Mouse (Mus musculus) forebrain, embryonic 15.5 days (tissue): ENCODE data around the gene Cd274. TPM values are rescaled to one million over a fixed set of nuclear protein-coding genes. Genes with fewer than 3 reads are reported as not detected.

ENCODE experiments used
- ATAC-seq: fragments of 200-750 bp; cut with Nextera tagmentation; replicated peaks from 2 replicates; pipeline ENCODE4 v1.8.0; 2017; ENCODE audit warnings: mild to moderate bottlenecking, moderate TSS enrichment, moderate library complexity
- H3K27ac ChIP-seq: fragments of 300-500 bp; sonication (generic); replicated peaks from 2 replicates; pipeline ENCODE4 v1.5.1; 2015; ENCODE audit warnings: mild to moderate bottlenecking, inconsistent platforms
- H3K27me3 ChIP-seq: fragments of 300-500 bp; sonication (generic); 2 replicates; pipeline ENCODE4 v1.6.1; 2015; ENCODE audit warnings: inconsistent platforms
- H3K36me3 ChIP-seq: fragments of 300-500 bp; sonication (generic); 2 replicates; pipeline ENCODE4 v1.6.1; 2015; ENCODE audit warnings: mild to moderate bottlenecking, inconsistent platforms
- H3K4me1 ChIP-seq: fragments of 300-500 bp; sonication (generic); 2 replicates; pipeline ENCODE4 v1.6.1; 2015; ENCODE audit warnings: inconsistent platforms
- H3K4me2 ChIP-seq: fragments of 300-500 bp; sonication (generic); replicated peaks from 2 replicates; pipeline ENCODE4 v1.6.1; 2015; ENCODE audit warnings: mild to moderate bottlenecking, inconsistent platforms
- H3K4me3 ChIP-seq: fragments of 300-500 bp; sonication (generic); 2 replicates; pipeline ENCODE4 v1.5.1; 2015; ENCODE audit warnings: mild to moderate bottlenecking, inconsistent platforms
- H3K9ac ChIP-seq: fragments of 300-500 bp; sonication (generic); replicated peaks from 2 replicates; pipeline ENCODE4 v1.6.1; 2015; ENCODE audit warnings: mild to moderate bottlenecking, inconsistent platforms
- H3K9me3 ChIP-seq: fragments of 300-500 bp; sonication (generic); 2 replicates; pipeline ENCODE4 v1.6.1; 2016; ENCODE audit warnings: inconsistent platforms
- WGBS: fragments of 180-500 bp; shearing (Covaris S2); methylation state at CpG from one replicate; pipeline ENCODE4 v1.1.7; 2015; ENCODE audit warnings: mixed read lengths; 5-methylcytosine and 5-hydroxymethylcytosine counted together
- polyA plus RNA-seq: library from polyadenylated mRNA; unstranded; fragments of >200 nt; fragmentation: Nextera tagmentation; extraction: Ambion mirVana; gene quantifications from 2 replicates; pipeline ENCODE4 v1.2.1, GENCODE M21; 2015

The Cd274 gene
- polyA plus RNA-seq, 1 experiment from 2014 or later, result 0.78 TPM

DNA sequence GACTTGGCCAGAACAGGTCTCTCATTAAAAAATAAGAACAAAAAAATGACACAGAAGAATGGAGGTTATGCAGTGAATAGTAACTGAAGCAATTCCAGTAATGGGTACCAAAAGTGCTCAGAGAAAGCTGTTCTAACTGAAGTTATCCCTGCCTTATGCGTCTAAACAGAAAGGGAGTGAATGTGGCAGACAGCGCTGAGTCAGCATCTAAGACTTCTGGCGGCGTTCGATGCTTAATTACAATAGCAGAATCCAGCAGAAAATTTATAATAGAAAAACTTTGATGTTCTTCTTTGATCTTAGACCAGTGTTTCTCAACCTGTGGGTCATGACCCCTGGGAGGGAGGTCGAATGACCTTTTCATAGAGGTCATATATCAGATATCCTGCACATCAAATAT, 21.6 kb upstream of the Cd274 start:
- H3K36me3 ChIP-seq, result peaks cover 12% of the 10 kb centered on the region
- H3K9me3 ChIP-seq, result no peaks in the 10 kb centered on the region
- ATAC-seq, result no peak
- H3K27me3 ChIP-seq, result no peaks in the 10 kb centered on the region
- H3K27ac ChIP-seq, result no peak overlapping the region
- H3K4me3 ChIP-seq, result no peak overlapping the region
- no peaks in the 10 kb centered on the region for H3K4me1 ChIP-seq
- H3K9ac ChIP-seq, result no peak overlapping the region
- WGBS, result 72% methylated on average over 6 of the region's 6 CpGs
- no peak overlapping the region for H3K4me2 ChIP-seq

DNA sequence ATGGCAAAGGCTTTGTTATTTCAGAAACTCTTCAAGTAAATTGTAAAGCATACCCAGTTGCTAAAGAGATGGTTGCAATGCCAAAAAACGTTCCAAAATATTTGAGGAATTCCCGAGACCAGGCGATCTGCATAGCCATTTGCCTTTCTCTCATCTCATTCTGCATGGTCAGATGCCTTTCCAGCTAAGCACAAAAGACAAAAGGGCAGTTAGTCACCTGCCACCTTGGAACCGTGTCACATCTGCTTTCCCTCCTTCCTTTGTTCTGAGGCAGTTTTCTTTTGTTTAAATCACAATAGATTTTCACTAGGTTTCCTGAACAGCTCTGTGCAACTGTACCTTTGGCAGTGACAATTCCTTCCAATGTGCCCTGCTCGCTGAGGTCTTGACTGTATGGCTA, 16.3 kb upstream of the Cd274 start:
- WGBS, result 40% methylated on average over 5 of the region's 5 CpGs
- no peaks in the 10 kb centered on the region for H3K27me3 ChIP-seq
- H3K4me1 ChIP-seq, result peaks cover 6% of the 10 kb centered on the region
- no peak overlapping the region for H3K9ac ChIP-seq
- H3K9me3 ChIP-seq, result no peaks in the 10 kb centered on the region
- no peak overlapping the region for H3K4me3 ChIP-seq
- H3K36me3 ChIP-seq, result peaks cover 23% of the 10 kb centered on the region
- no peak overlapping the region for H3K27ac ChIP-seq
- no peak for ATAC-seq
- H3K4me2 ChIP-seq, result no peak overlapping the region

DNA sequence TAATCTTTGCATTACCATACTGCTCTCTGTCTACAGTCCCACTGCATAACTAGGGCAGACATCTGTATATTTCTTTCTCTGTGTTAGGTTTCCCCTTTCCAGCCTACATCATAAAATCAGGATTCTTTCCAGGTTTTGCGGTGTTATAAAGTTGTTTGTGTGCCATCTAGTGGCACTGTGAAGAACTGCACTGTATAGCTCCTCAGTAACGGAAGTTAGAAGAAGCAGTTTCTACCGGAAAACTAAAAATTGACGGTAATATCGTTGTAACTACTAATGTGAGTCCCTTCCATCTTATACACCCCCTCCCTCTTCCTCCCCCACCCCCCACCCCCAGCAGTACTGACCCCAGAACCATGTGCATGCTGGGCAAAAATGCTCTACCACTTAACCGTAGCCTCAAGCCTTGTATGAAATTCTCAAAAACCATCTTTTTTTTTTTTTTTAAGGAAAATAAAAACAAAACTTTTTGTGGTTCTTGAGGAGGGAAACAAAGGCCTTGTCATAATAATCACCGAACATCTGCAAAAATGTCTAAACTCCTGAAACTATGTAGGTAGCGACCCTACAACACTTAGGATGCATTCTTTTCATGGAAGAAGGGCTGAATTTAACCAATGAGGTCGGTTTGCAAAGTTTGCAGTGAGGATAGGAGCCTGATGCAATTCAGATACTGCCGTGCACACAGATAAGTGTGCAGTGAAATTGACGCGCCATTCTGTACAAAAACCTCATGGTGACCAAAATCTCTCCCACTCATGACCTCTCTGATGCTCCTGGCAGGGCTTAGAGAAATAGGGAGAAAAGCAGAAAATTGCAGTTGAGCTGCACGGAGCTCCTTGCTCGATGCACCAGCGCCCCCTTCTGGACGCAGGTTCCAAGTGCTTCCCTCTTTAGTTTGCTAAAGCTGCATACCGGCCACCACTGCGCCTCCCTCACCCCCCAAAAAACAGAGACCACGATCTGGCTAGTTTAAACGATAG, 12.1 kb upstream of the Cd274 start:
- peak overlapping the region; percentile 45 for H3K4me2 ChIP-seq
- peak; percentile 74 for ATAC-seq
- 3% methylated on average over 20 of the region's 20 CpGs for WGBS
- peak overlapping the region; percentile 25 for H3K4me3 ChIP-seq
- H3K9ac ChIP-seq, result no peak overlapping the region; the same call in 1 of the 2 replicates
- no peaks in the 10 kb centered on the region for H3K27me3 ChIP-seq
- H3K4me1 ChIP-seq, result peaks cover 8% of the 10 kb centered on the region
- no peak overlapping the region for H3K27ac ChIP-seq
- no peaks in the 10 kb centered on the region for H3K9me3 ChIP-seq
- peaks cover 15% of the 10 kb centered on the region for H3K36me3 ChIP-seq

DNA sequence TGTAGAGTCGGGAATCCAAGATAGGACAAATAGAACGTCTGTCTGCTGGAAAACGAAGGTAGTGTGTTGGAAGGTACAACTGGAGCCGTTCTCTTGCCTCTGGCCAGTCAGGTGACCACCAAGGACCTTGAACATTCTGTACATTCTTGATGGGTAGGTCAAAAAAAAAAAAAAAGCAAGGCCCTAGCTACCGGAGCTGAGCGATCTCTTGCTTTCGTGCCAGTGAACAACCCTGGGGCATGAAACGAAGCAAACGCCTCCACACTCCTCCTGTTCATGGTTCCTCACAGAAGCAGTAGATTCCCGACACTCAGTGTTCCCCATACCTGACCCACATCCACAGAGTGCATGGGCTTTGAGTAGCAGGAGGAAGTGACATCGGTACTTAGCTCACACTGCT, 11.0 kb upstream of the Cd274 start:
- peaks cover 17% of the 10 kb centered on the region for H3K4me1 ChIP-seq
- H3K9ac ChIP-seq, result no peak overlapping the region
- H3K36me3 ChIP-seq, result peaks cover 12% of the 10 kb centered on the region
- H3K27ac ChIP-seq, result no peak overlapping the region
- H3K4me3 ChIP-seq, result no peak overlapping the region
- H3K9me3 ChIP-seq, result no peaks in the 10 kb centered on the region
- H3K4me2 ChIP-seq, result no peak overlapping the region
- no peak for ATAC-seq
- no peaks in the 10 kb centered on the region for H3K27me3 ChIP-seq
- WGBS, result 89% methylated on average over 11 of the region's 11 CpGs

- Histone ChIP-seq H3K4me3 (no peak overlapping the region), H3K27ac (no peak overlapping the region), H3K9ac (no peak overlapping the region), H3K27me3 (no peaks in the 10 kb centered on the region), H3K36me3 (peaks cover 3% of the 10 kb centered on the region; the same call in 1 of the 2 replicates), H3K4me1 (peaks cover 23% of the 10 kb centered on the region), H3K4me2 (no peak overlapping the region), H3K9me3 (no peaks in the 10 kb centered on the region)
- no peak for ATAC-seq
- whole genome bisulfite sequencing, result 92% methylated on average over 5 of the region's 5 CpGs
Measured at GRCm38 (mm10) chr19:29360251-29360650, 7.0 kb upstream of the Cd274 start.

GRCm38 (mm10) chr19:29361468-29362130, 5.7 kb upstream of the Cd274 start:
- 2% methylated on average over 33 of the region's 33 CpGs for whole genome bisulfite sequencing
- ATAC-seq, result peak; percentile 100

DNA sequence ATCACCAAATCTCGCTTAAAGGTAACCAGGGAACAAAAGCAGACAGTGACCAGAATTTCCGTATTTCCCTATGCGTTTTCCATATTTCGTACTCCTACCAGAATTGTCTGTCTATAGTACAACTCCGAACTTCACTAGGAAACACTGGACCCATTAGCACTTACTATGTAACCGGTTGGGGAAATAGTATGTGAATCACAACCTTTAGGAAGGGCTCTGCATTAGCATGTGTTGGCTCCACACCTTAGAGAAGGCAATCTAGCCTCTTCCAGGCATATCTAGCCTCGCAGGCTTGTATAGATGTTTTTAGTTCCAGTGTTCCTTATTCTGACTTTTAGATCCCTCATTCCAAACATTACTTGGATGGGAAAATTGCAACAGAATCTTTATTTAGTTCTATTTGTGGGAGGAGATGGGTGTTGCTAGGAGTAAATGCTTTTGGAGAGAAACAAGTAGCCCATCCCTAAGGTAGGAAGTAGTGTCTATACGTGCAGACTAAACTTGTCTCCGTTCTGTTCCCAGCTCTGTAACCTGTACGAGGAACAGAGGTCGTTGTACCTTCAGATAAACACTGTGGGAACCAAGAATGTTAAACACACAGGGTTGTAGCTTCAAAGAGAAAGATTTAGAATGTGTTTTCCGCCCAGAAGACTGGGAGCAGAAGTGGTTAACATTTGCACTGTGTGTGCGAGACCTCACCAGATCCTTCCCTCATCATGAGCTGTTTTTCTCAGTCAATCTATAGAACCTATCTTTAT, 4.9 kb upstream of the Cd274 start:
- Histone ChIP-seq H3K9ac (peak overlapping the region; percentile 61), H3K27me3 (no peaks in the 10 kb centered on the region), H3K36me3 (peaks cover 3% of the 10 kb centered on the region; the same call in 1 of the 2 replicates), H3K4me1 (peaks cover 23% of the 10 kb centered on the region), H3K4me2 (peak overlapping the region; percentile 64), H3K27ac (peak overlapping the region; percentile 27; the same call in 1 of the 2 replicates), H3K4me3 (peak overlapping the region; percentile 55), H3K9me3 (no peaks in the 10 kb centered on the region)
- peak; percentile 49 for ATAC-seq
- WGBS, result 48% methylated on average over 13 of the region's 13 CpGs

More at GRCm38 (mm10) chr19:29361468-29362130, 5.7 kb upstream of the Cd274 start:
- Histone ChIP-seq H3K27ac (peak overlapping the region; percentile 65), H3K4me2 (peak overlapping the region; percentile 64), H3K27me3 (no peaks in the 10 kb centered on the region), H3K4me1 (peaks cover 20% of the 10 kb centered on the region), H3K36me3 (peaks cover 3% of the 10 kb centered on the region; the same call in 1 of the 2 replicates), H3K9me3 (no peaks in the 10 kb centered on the region), H3K9ac (peak overlapping the region; percentile 61), H3K4me3 (peak overlapping the region; percentile 55)

GRCm38 (mm10) chr19:29363557-29363956, 3.7 kb upstream of the Cd274 start:
- H3K9ac ChIP-seq, result no peak overlapping the region
- H3K36me3 ChIP-seq, result no peaks in the 10 kb centered on the region; the same call in 1 of the 2 replicates
- peaks cover 26% of the 10 kb centered on the region for H3K4me1 ChIP-seq
- WGBS, result 91% methylated on average over 7 of the region's 7 CpGs
- H3K4me2 ChIP-seq, result no peak overlapping the region
- H3K27ac ChIP-seq, result no peak overlapping the region
- H3K9me3 ChIP-seq, result no peaks in the 10 kb centered on the region
- no peaks in the 10 kb centered on the region for H3K27me3 ChIP-seq
- no peak for ATAC-seq
- no peak overlapping the region for H3K4me3 ChIP-seq

- no peak overlapping the region for H3K4me3 ChIP-seq
- WGBS, result 87% methylated on average over 5 of the region's 5 CpGs
- no peak overlapping the region for H3K4me2 ChIP-seq
- no peak overlapping the region for H3K9ac ChIP-seq
- no peaks in the 10 kb centered on the region for H3K27me3 ChIP-seq
- peaks cover 26% of the 10 kb centered on the region for H3K4me1 ChIP-seq
- no peaks in the 10 kb centered on the region for H3K9me3 ChIP-seq
- no peaks in the 10 kb centered on the region for H3K36me3 ChIP-seq
- no peak overlapping the region for H3K27ac ChIP-seq
- no peak for ATAC-seq
Measured at GRCm38 (mm10) chr19:29364076-29364475, 3.2 kb upstream of the Cd274 start.

DNA sequence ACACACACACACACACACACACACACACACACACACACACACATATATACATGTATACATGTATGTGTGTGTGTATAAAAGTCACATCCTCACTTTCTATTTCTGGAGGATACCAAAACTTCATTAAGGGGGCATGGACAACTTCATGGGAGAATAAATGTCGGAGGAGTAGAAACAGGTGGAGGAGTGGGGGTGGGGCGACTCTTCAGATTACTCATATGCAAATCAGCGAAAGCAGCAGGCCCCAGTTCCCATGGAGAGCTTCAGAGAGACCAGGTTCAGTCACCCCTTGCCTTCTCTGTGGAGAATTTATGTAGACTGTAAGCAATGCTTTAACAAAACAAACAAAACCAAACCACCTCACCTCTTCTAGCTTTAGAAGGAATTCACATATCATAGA, 2.1 kb upstream of the Cd274 start:
- Histone ChIP-seq H3K9ac (no peak overlapping the region), H3K4me1 (peaks cover 25% of the 10 kb centered on the region), H3K27ac (no peak overlapping the region), H3K36me3 (no peaks in the 10 kb centered on the region), H3K9me3 (no peaks in the 10 kb centered on the region), H3K4me3 (no peak overlapping the region), H3K27me3 (no peaks in the 10 kb centered on the region), H3K4me2 (no peak overlapping the region)
- 22% methylated on average over 3 of the region's 3 CpGs for WGBS
- no peak for ATAC-seq

DNA sequence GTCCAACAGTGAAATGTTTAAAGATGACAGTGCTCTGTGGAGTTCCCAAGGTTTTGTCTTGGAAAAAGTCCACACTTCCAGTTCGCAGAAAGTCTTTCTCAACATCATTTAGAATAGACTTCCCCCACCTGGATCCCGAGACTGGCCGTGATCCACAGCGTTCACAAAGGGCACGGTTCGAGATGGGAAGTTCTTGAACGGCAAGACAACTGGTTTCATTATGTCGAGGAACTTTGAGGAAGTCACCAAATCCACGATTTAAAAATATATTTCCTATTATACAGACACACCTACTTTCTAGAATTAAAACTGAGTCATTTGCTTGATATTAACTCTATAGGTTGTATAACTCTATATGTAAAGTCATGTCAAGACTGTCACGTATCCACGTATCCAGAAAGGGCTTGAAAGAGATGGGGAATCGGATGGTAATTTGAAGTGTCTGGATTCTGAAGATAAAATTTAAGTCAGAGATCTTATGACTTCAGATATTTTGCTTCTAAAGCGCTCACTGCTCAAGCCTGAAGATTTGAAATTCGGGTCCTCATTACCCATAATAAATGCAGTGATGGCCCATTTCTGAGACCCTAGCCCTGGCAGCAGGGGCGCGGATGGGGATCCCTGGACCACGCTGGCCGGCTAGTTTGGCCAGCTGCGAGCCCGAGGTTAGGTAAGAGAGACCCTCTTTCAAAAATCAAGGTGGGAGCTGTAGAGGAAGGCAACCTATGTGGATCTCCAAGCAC, 858 bp upstream of the Cd274 start:
- no peak overlapping the region for H3K27ac ChIP-seq
- H3K9me3 ChIP-seq, result no peaks in the 10 kb centered on the region
- peak overlapping the region; percentile 44; the same call in 1 of the 2 replicates for H3K9ac ChIP-seq
- H3K4me3 ChIP-seq, result peak overlapping the region; percentile 46
- ATAC-seq, result no peak
- H3K4me1 ChIP-seq, result peaks cover 14% of the 10 kb centered on the region
- H3K4me2 ChIP-seq, result peak overlapping the region; percentile 79
- no peaks in the 10 kb centered on the region for H3K27me3 ChIP-seq
- H3K36me3 ChIP-seq, result no peaks in the 10 kb centered on the region
- WGBS, result 65% methylated on average over 20 of the region's 20 CpGs
